Mouse (Mus musculus): ENCODE data around the gene Simc1. TPM values are rescaled to one million over a fixed set of nuclear protein-coding genes. Genes with fewer than 3 reads are reported as not detected.

Gene Simc1
- polyA plus RNA-seq, 1 experiment from 2014 or later, result 15.6 TPM

GRCm38 (mm10) chr13:54596870-54597269 is 93.3 kb downstream of the Simc1 start:
- Histone ChIP-seq H3K4me3 (ENCODE audit: low read depth, low read length) (no peak overlapping the region), H3K36me3 (ENCODE audit: control insufficient read depth, insufficient read depth, low read length) (peaks cover 8% of the 10 kb centered on the region; the same call in 1 of the 2 replicates), H3K4me2 (replicated peaks; ENCODE audit: low read depth, low read length) (no peak overlapping the region), H3K9ac (replicated peaks; ENCODE audit: low read depth, low read length) (no peak overlapping the region), H3K9me3 (ENCODE audit: control insufficient read depth, low read depth, low read length) (no peaks in the 10 kb centered on the region), H3K4me1 (ENCODE audit: control insufficient read depth, insufficient read depth, low read length) (no peaks in the 10 kb centered on the region), H3K27me3 (ENCODE audit: control insufficient read depth, insufficient read depth, low read length) (no peaks in the 10 kb centered on the region), H3K27ac (ENCODE audit: low read length) (no peak overlapping the region)
- 55% methylated on average over 5 of the region's 5 CpGs for WGBS
- ATAC-seq (ENCODE audit: insufficient number of reproducible peaks, insufficient read depth, low FRiP score, low read depth), result no peak

GRCm38 (mm10) chr13:54598622-54599143 is 95.1 kb downstream of the Simc1 start:
- Histone ChIP-seq H3K36me3 (ENCODE audit: control insufficient read depth, insufficient read depth, low read length) (peaks cover 3% of the 10 kb centered on the region; the same call in 1 of the 2 replicates), H3K9me3 (ENCODE audit: control insufficient read depth, low read depth, low read length) (no peaks in the 10 kb centered on the region), H3K27ac (ENCODE audit: low read length) (no peak overlapping the region), H3K4me3 (ENCODE audit: low read depth, low read length) (no peak overlapping the region), H3K4me2 (replicated peaks; ENCODE audit: low read depth, low read length) (no peak overlapping the region), H3K4me1 (ENCODE audit: control insufficient read depth, insufficient read depth, low read length) (no peaks in the 10 kb centered on the region), H3K27me3 (ENCODE audit: control insufficient read depth, insufficient read depth, low read length) (no peaks in the 10 kb centered on the region), H3K9ac (replicated peaks; ENCODE audit: low read depth, low read length) (no peak overlapping the region)
- 88% methylated on average over 12 of the region's 12 CpGs for WGBS
- ATAC-seq (ENCODE audit: insufficient number of reproducible peaks, insufficient read depth, low FRiP score, low read depth), result no peak

Small RNA genes within 50 kb of the gene (microRNA-seq; reads per million reads assigned to microRNA genes)
- gene Gm24195, result not detected

Other genes with a start within 250 kb of the Simc1 start
- gene Cplx2, start 132.4 kb upstream of the Simc1 start, polyA plus RNA-seq (2014; fragmentation: Nextera tagmentation; extraction: Ambion mirVana), result 7.7 and 8.7 TPM in 2 replicates
- 132 and 150 TPM in 2 replicates for gene Thoc3, start 34.9 kb upstream of the Simc1 start, polyA plus RNA-seq (2014; fragmentation: Nextera tagmentation; extraction: Ambion mirVana)
- gene 4833439L19Rik, start 61.7 kb downstream of the Simc1 start, polyA plus RNA-seq (2014; fragmentation: Nextera tagmentation; extraction: Ambion mirVana), result 129 and 138 TPM in 2 replicates
- gene Arl10, start 71.2 kb downstream of the Simc1 start, polyA plus RNA-seq (2014; fragmentation: Nextera tagmentation; extraction: Ambion mirVana), result 25.8 and 28.9 TPM in 2 replicates
- 76.2 and 87.5 TPM in 2 replicates for gene Nop16, start 86.3 kb downstream of the Simc1 start, polyA plus RNA-seq (2014; fragmentation: Nextera tagmentation; extraction: Ambion mirVana)
- 205 and 233 TPM in 2 replicates for gene Higd2a, start 86.4 kb downstream of the Simc1 start, polyA plus RNA-seq (2014; fragmentation: Nextera tagmentation; extraction: Ambion mirVana)
- 40.3 and 45.6 TPM in 2 replicates for gene Cltb, start 107.6 kb downstream of the Simc1 start, polyA plus RNA-seq (2014; fragmentation: Nextera tagmentation; extraction: Ambion mirVana)
- 120 and 131 TPM in 2 replicates for gene Faf2, start 118.0 kb downstream of the Simc1 start, polyA plus RNA-seq (2014; fragmentation: Nextera tagmentation; extraction: Ambion mirVana)
- gene Rnf44, start 190.1 kb downstream of the Simc1 start, polyA plus RNA-seq (2014; fragmentation: Nextera tagmentation; extraction: Ambion mirVana), result 71.7 and 83.9 TPM in 2 replicates
- gene Cdhr2, start 197.7 kb downstream of the Simc1 start, polyA plus RNA-seq (2014; fragmentation: Nextera tagmentation; extraction: Ambion mirVana), result 1.00 and 1.1 TPM in 2 replicates
- 0.65 and 0.90 TPM in 2 replicates for gene Gprin1, start 246.1 kb downstream of the Simc1 start, polyA plus RNA-seq (2014; fragmentation: Nextera tagmentation; extraction: Ambion mirVana)

Data from stomach, embryonic 14.5 days (tissue).